Mouse (Mus musculus): ENCODE measurements around the gene Pik3r1. TPM values are rescaled to one million over a fixed set of nuclear protein-coding genes. Genes with fewer than 3 reads are reported as not detected.
A peak's percentile ranks its signal among the peaks of the same experiment; 100 is the strongest.

Gene Pik3r1
- polyA plus RNA-seq, 1 experiment from 2014 or later, result 45.9 TPM

DNA sequence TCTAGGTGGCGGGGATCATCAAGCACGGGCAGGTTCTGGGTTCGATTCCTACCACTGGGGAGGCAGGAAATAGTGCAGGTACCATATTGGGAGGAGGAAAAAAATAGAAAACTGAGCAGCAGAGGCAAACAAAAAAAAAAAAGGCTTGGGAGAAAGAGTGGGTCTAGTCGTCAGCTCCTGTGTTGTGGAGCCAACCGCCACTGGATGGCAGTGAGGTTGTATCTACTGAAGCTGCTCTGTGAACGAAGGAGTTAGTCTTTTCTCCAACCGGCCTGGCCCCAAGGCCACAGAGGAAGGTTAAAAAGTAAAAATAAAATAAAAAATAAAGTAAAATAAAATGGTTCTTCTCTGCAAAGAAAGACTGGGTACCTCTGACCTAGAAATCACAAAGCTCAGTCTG is 39.2 kb downstream of the Pik3r1 start:
- Histone ChIP-seq H3K27ac (replicated peaks; ENCODE audit: low read depth, low read length) (peak overlapping the region; percentile 22; the same call in 1 of the 2 replicates), H3K36me3 (ENCODE audit: control insufficient read depth, insufficient read depth, low read length) (no peaks in the 10 kb centered on the region), H3K4me2 (ENCODE audit: low read depth, low read length) (no peak overlapping the region), H3K27me3 (replicated peaks; ENCODE audit: control insufficient read depth, insufficient read depth, low read length) (no peaks in the 10 kb centered on the region), H3K9ac (ENCODE audit: low read depth, low read length) (no peak overlapping the region), H3K4me1 (ENCODE audit: control insufficient read depth, insufficient read depth, low read length) (peaks cover 51% of the 10 kb centered on the region), H3K9me3 (ENCODE audit: control insufficient read depth, low read length) (no peaks in the 10 kb centered on the region), H3K4me3 (ENCODE audit: low read depth, low read length) (no peak overlapping the region)
- ATAC-seq (ENCODE audit: low read depth) (no peak), DNase-seq (ENCODE audit: low spot score) (peak; percentile 70)
- WGBS, result 55% methylated on average over 7 of the region's 7 CpGs

DNA sequence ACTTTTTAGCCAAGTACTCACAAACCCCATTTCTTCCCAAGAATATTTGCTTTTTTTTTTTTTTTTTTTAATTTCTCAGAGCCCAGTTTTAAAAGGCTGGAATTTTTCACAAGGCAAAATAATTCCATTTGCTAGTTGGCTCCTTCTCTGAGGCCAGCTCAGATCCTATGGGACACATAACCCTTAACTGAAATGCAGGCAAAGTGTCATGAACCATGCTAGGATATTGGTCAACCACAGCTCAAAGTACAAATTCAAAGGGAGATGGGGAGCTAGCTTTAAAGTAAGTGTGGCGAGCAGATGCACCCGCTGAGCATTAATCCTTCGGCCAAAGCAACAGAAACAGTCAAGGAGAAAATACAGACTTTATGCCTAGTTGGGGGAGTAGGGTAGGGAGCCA is 39.7 kb downstream of the Pik3r1 start:
- Histone ChIP-seq H3K27me3 (replicated peaks; ENCODE audit: control insufficient read depth, insufficient read depth, low read length) (no peaks in the 10 kb centered on the region), H3K9me3 (ENCODE audit: control insufficient read depth, low read length) (no peaks in the 10 kb centered on the region), H3K27ac (replicated peaks; ENCODE audit: low read depth, low read length) (peak overlapping the region; percentile 22; the same call in 1 of the 2 replicates), H3K4me2 (ENCODE audit: low read depth, low read length) (no peak overlapping the region), H3K36me3 (ENCODE audit: control insufficient read depth, insufficient read depth, low read length) (no peaks in the 10 kb centered on the region), H3K9ac (ENCODE audit: low read depth, low read length) (no peak overlapping the region), H3K4me3 (ENCODE audit: low read depth, low read length) (no peak overlapping the region), H3K4me1 (ENCODE audit: control insufficient read depth, insufficient read depth, low read length) (peaks cover 48% of the 10 kb centered on the region)
- ATAC-seq (ENCODE audit: low read depth) (no peak), DNase-seq (ENCODE audit: low spot score) (no peak)
- 57% methylated on average over 3 of the region's 3 CpGs for WGBS

DNA sequence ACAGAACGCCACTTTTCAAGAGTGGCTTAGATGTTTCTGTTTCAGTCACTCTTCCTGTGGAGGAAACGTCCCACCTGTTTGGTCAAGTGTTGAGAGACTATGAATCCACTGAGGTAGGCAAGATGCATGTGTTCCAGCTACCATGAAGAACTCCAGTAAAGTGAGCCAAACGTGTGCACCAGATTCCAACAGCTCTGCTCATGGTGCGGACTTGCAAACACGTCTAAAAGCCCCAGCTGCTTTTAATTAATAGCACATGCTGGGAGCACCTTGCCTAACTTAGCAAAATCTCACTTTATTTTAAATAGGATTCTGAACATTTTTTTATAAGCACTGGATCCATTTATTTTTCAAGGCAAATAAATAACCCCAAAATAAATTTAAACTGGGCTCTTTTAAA is 40.2 kb downstream of the Pik3r1 start:
- Histone ChIP-seq H3K4me3 (ENCODE audit: low read depth, low read length) (no peak overlapping the region), H3K9me3 (ENCODE audit: control insufficient read depth, low read length) (no peaks in the 10 kb centered on the region), H3K4me1 (ENCODE audit: control insufficient read depth, insufficient read depth, low read length) (peaks cover 44% of the 10 kb centered on the region), H3K9ac (ENCODE audit: low read depth, low read length) (no peak overlapping the region), H3K27ac (replicated peaks; ENCODE audit: low read depth, low read length) (no peak overlapping the region), H3K4me2 (ENCODE audit: low read depth, low read length) (no peak overlapping the region), H3K27me3 (replicated peaks; ENCODE audit: control insufficient read depth, insufficient read depth, low read length) (no peaks in the 10 kb centered on the region), H3K36me3 (ENCODE audit: control insufficient read depth, insufficient read depth, low read length) (no peaks in the 10 kb centered on the region)
- WGBS, result 32% methylated on average over 5 of the region's 5 CpGs
- peak; percentile 68 for DNase-seq (ENCODE audit: low spot score)
- no peak for ATAC-seq (ENCODE audit: low read depth)

DNA sequence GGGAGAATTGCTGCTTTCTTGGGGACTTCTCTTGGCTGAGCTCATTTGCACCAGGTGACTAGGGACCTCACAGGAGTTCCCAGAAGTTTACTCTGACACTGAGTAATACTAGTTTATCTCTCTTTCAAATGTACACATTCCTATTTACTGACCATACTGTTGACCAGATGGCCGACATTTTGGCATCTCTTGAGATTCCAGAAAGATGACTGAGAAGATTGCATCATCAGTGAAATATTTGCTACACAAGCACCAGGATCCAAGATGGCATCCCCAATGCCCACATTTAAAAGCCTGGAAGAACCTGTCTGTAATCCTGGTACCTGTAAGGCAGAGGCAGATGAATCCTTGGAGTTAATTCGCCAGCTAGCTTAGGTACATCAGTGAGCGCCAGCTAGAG is 41.1 kb downstream of the Pik3r1 start:
- Histone ChIP-seq H3K4me2 (ENCODE audit: low read depth, low read length) (no peak overlapping the region), H3K4me3 (ENCODE audit: low read depth, low read length) (no peak overlapping the region), H3K36me3 (ENCODE audit: control insufficient read depth, insufficient read depth, low read length) (no peaks in the 10 kb centered on the region), H3K9me3 (ENCODE audit: control insufficient read depth, low read length) (no peaks in the 10 kb centered on the region), H3K4me1 (ENCODE audit: control insufficient read depth, insufficient read depth, low read length) (peaks cover 43% of the 10 kb centered on the region), H3K27ac (replicated peaks; ENCODE audit: low read depth, low read length) (no peak overlapping the region), H3K27me3 (replicated peaks; ENCODE audit: control insufficient read depth, insufficient read depth, low read length) (no peaks in the 10 kb centered on the region), H3K9ac (ENCODE audit: low read depth, low read length) (no peak overlapping the region)
- 88% methylated on average over 3 of the region's 3 CpGs for WGBS
- DNase-seq (ENCODE audit: low spot score), result no peak
- ATAC-seq (ENCODE audit: low read depth), result no peak

DNA sequence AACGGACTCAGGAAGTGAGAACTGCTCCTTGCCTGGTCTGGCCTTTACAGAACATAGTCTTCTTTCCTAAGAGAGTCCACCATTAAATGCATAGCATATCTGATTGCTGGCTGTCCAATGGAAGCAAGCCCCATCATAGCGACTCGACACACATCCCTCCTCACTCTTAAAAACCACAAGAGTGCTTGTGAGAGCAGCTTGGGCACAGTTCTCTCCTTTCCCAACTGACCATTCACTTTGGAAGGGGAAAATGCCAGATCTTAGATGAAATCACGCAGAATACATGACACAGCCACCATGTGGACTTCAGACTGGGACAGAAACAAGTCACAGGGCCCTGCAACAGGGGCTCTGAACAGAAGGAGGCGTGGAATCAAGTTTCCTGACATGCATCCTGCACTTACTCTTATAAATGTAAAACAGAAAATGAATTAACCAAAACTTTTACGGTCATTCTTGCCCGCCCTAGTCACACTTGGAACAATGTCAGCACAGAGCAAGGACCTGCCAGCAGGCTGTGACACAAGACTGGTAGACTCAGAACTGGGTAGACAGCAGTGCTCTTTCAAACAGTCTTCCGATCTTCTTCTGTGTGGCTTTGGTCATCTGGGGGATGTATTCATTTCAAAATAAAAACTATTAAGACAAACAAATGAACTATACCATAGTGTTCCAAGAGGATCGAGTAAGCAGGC is 46.0 kb downstream of the Pik3r1 start:
- ATAC-seq (ENCODE audit: low read depth), result no peak
- Histone ChIP-seq H3K9ac (ENCODE audit: low read depth, low read length) (no peak overlapping the region), H3K27me3 (replicated peaks; ENCODE audit: control insufficient read depth, insufficient read depth, low read length) (no peaks in the 10 kb centered on the region), H3K4me2 (ENCODE audit: low read depth, low read length) (no peak overlapping the region), H3K27ac (replicated peaks; ENCODE audit: low read depth, low read length) (no peak overlapping the region), H3K4me1 (ENCODE audit: control insufficient read depth, insufficient read depth, low read length) (peaks cover 20% of the 10 kb centered on the region), H3K4me3 (ENCODE audit: low read depth, low read length) (no peak overlapping the region), H3K9me3 (ENCODE audit: control insufficient read depth, low read length) (no peaks in the 10 kb centered on the region), H3K36me3 (ENCODE audit: control insufficient read depth, insufficient read depth, low read length) (no peaks in the 10 kb centered on the region)
- WGBS, result 84% methylated on average over 9 of the region's 9 CpGs
- no peak for DNase-seq (ENCODE audit: low spot score)

DNA sequence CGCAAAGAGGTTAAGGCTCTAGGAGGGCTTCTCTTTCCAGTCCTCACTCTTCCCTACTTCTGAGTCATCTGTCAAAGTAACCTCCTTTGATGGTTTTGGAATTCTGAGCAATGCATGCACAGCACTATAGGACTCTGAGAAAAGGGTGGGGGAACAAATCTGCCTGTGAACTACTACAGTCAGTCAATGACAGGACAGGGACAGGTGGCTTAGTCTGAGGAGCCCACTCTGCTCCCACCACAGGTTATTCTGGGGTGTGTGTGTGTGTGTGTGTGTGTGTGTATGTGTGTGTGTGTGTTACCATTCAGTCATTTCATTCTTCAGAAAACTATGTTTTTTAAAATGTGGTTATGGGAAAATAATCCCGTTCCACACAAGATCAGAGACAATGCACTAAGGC is 46.9 kb downstream of the Pik3r1 start:
- no peaks in the 10 kb centered on the region for H3K9me3 ChIP-seq (ENCODE audit: control insufficient read depth, low read length)
- no peaks in the 10 kb centered on the region for H3K27me3 ChIP-seq (replicated peaks; ENCODE audit: control insufficient read depth, insufficient read depth, low read length)
- H3K36me3 ChIP-seq (ENCODE audit: control insufficient read depth, insufficient read depth, low read length), result no peaks in the 10 kb centered on the region
- no peak for ATAC-seq (ENCODE audit: low read depth)
- no peak overlapping the region for H3K9ac ChIP-seq (ENCODE audit: low read depth, low read length)
- H3K27ac ChIP-seq (replicated peaks; ENCODE audit: low read depth, low read length), result no peak overlapping the region
- no peak for DNase-seq (ENCODE audit: low spot score)
- WGBS, result 100% methylated on average over 1 of the region's 2 CpGs
- no peak overlapping the region for H3K4me3 ChIP-seq (ENCODE audit: low read depth, low read length)
- no peak overlapping the region for H3K4me2 ChIP-seq (ENCODE audit: low read depth, low read length)
- H3K4me1 ChIP-seq (ENCODE audit: control insufficient read depth, insufficient read depth, low read length), result peaks cover 20% of the 10 kb centered on the region

DNA sequence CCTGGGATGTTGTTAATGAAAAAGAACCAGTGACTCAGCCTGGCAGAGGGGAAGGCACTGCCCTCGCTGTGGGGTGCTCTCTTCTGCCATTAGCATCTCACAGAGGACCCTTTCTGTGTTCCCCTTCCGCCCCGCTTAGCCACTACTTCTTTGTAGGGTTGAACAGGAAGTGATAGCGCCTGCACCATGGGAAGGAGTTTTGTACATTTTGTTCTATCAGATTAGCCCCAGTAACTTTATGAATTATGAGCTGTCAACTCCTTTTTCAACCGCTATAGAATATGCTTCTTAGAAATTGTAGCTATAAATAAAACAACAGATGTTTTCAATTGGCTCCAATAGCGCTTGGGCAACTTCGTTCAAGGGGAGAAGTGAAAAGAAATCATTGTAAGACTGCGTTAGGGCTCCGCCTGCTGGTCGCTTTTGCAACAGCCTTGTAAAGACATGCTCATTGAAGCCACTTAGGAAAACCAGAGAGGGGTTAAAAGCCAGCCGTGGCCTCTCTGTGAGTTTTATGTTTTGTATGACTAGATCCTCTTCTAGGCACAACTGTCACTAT is 48.6 kb downstream of the Pik3r1 start:
- Histone ChIP-seq H3K9ac (ENCODE audit: low read depth, low read length) (no peak overlapping the region), H3K27me3 (replicated peaks; ENCODE audit: control insufficient read depth, insufficient read depth, low read length) (no peaks in the 10 kb centered on the region), H3K9me3 (ENCODE audit: control insufficient read depth, low read length) (no peaks in the 10 kb centered on the region), H3K36me3 (ENCODE audit: control insufficient read depth, insufficient read depth, low read length) (no peaks in the 10 kb centered on the region), H3K4me1 (ENCODE audit: control insufficient read depth, insufficient read depth, low read length) (peaks cover 20% of the 10 kb centered on the region), H3K4me3 (ENCODE audit: low read depth, low read length) (0 out of 2 replicates have a peak overlapping the region, but pooled peaks have one; percentile 4), H3K4me2 (ENCODE audit: low read depth, low read length) (peak overlapping the region; percentile 49), H3K27ac (replicated peaks; ENCODE audit: low read depth, low read length) (peak overlapping the region; percentile 59)
- peak; percentile 94 for DNase-seq (ENCODE audit: low spot score)
- peak; percentile 58 for ATAC-seq (ENCODE audit: low read depth)
- WGBS, result 9% methylated on average over 11 of the region's 11 CpGs

DNA sequence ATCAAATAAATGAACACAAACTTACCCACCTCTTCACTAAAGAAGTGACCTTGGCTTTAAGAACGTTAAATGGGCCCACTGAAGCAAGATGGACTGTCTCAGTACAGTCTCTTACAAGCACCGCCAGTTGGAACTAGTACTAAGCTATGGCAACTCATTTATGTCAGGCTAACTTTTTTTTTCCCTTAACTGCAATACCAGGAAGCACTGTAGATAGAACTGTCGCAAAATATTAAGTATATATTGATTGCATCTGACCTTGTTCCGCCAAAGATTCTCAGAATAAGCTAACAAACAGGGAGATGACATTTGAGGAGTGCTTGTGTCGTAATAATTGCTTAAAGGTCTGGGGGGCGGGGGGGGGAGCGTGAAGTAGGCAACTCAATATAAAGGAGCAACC is 49.3 kb downstream of the Pik3r1 start:
- Histone ChIP-seq H3K36me3 (ENCODE audit: control insufficient read depth, insufficient read depth, low read length) (no peaks in the 10 kb centered on the region), H3K4me2 (ENCODE audit: low read depth, low read length) (peak overlapping the region; percentile 49; the same call in 1 of the 2 replicates), H3K9me3 (ENCODE audit: control insufficient read depth, low read length) (no peaks in the 10 kb centered on the region), H3K27ac (replicated peaks; ENCODE audit: low read depth, low read length) (peak overlapping the region; percentile 59), H3K27me3 (replicated peaks; ENCODE audit: control insufficient read depth, insufficient read depth, low read length) (no peaks in the 10 kb centered on the region), H3K4me1 (ENCODE audit: control insufficient read depth, insufficient read depth, low read length) (peaks cover 15% of the 10 kb centered on the region), H3K4me3 (ENCODE audit: low read depth, low read length) (no peak overlapping the region), H3K9ac (ENCODE audit: low read depth, low read length) (no peak overlapping the region)
- 65% methylated on average over 7 of the region's 7 CpGs for WGBS
- DNase-seq (ENCODE audit: low spot score) (no peak), ATAC-seq (ENCODE audit: low read depth) (no peak)

DNA sequence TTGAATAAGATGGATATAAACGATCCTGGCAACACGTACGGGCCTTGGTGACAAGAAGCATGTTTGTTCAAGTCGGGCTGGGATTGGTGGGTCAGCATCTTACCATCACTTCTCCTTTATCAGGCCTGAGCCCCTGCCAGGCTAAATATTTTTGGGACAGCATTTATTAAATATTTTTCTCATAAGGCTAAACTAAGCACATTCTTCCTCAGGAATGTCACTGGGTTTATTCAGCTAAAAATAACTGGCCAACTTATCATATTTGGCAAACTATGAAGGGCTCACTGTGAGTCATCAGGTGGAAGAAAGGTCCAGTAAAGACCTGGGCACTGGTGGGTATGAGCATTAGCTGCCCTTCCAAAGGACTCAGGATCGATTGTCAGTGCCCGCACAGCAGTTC is 50.2 kb downstream of the Pik3r1 start:
- no peaks in the 10 kb centered on the region for H3K9me3 ChIP-seq (ENCODE audit: control insufficient read depth, low read length)
- ATAC-seq (ENCODE audit: low read depth) (no peak), DNase-seq (ENCODE audit: low spot score) (no peak)
- no peak overlapping the region for H3K9ac ChIP-seq (ENCODE audit: low read depth, low read length)
- no peak overlapping the region for H3K4me2 ChIP-seq (ENCODE audit: low read depth, low read length)
- H3K36me3 ChIP-seq (ENCODE audit: control insufficient read depth, insufficient read depth, low read length), result no peaks in the 10 kb centered on the region
- H3K27me3 ChIP-seq (replicated peaks; ENCODE audit: control insufficient read depth, insufficient read depth, low read length), result no peaks in the 10 kb centered on the region
- no peak overlapping the region for H3K27ac ChIP-seq (replicated peaks; ENCODE audit: low read depth, low read length)
- WGBS, result 88% methylated on average over 6 of the region's 6 CpGs
- no peak overlapping the region for H3K4me3 ChIP-seq (ENCODE audit: low read depth, low read length)
- H3K4me1 ChIP-seq (ENCODE audit: control insufficient read depth, insufficient read depth, low read length), result peaks cover 18% of the 10 kb centered on the region
